Mouse (Mus musculus): ENCODE measurements around the gene Nectin3.

Gene Nectin3

GRCm38 (mm10) chr16:46498421-46498789 is at the start of gene Nectin3:
Gene Nectin3, minus strand, starts transcription at chr16:46498525.
- peak; percentile 30 for DNase-seq

- no peak for DNase-seq
These were observed 39.8 kb upstream of the Nectin3 start for GRCm38 (mm10) chr16:46538092-46538491.

- DNase-seq: no peak
These were observed 34.3 kb upstream of the Nectin3 start for GRCm38 (mm10) chr16:46532465-46533254.

GRCm38 (mm10) chr16:46531023-46531422 is 32.7 kb upstream of the Nectin3 start:
- no peak for DNase-seq

- DNase-seq: peak; percentile 18
These were observed 22.6 kb upstream of the Nectin3 start for GRCm38 (mm10) chr16:46520885-46521417.

GRCm38 (mm10) chr16:46519606-46520005 is 21.3 kb upstream of the Nectin3 start:
- DNase-seq: peak; percentile 72

GRCm38 (mm10) chr16:46507944-46508333 is 9.6 kb upstream of the Nectin3 start:
- DNase-seq: no peak

GRCm38 (mm10) chr16:46507260-46507943 is 9.1 kb upstream of the Nectin3 start:
- DNase-seq: peak; percentile 86

- no peak for DNase-seq
These were observed 5.7 kb upstream of the Nectin3 start for GRCm38 (mm10) chr16:46504006-46504405.

- DNase-seq: no peak
These were observed 4.0 kb upstream of the Nectin3 start for GRCm38 (mm10) chr16:46502311-46502710.

- no peak for DNase-seq
These were observed 2.4 kb upstream of the Nectin3 start for GRCm38 (mm10) chr16:46500759-46501158.

GRCm38 (mm10) chr16:46497686-46498420 is 472 bp downstream of the Nectin3 start:
- no peak for DNase-seq

- peak; percentile 96 for DNase-seq
These were observed 1.2 kb downstream of the Nectin3 start for GRCm38 (mm10) chr16:46496889-46497685.

GRCm38 (mm10) chr16:46496031-46496868 is 2.1 kb downstream of the Nectin3 start:
- peak; percentile 72 for DNase-seq

GRCm38 (mm10) chr16:46495201-46495600 is 3.1 kb downstream of the Nectin3 start:
- no peak for DNase-seq

GRCm38 (mm10) chr16:46487436-46488097 is 10.8 kb downstream of the Nectin3 start:
- DNase-seq: peak; percentile 77

- no peak for DNase-seq
These were observed 21.0 kb downstream of the Nectin3 start for GRCm38 (mm10) chr16:46477336-46477735.

- no peak for DNase-seq
These were observed 46.9 kb downstream of the Nectin3 start for GRCm38 (mm10) chr16:46451421-46451820.

- DNase-seq: no peak
These were observed 49.3 kb downstream of the Nectin3 start for GRCm38 (mm10) chr16:46449013-46449412.

GRCm38 (mm10) chr16:46431317-46431716 is 67.0 kb downstream of the Nectin3 start:
- no peak for DNase-seq

- DNase-seq: peak; percentile 80
These were observed 82.1 kb downstream of the Nectin3 start for GRCm38 (mm10) chr16:46416177-46416576.

Data from kidney, adult 9 months (tissue).